Mouse (Mus musculus) bone marrow, adult 2 months (tissue): ENCODE results near the gene D10Wsu102e.

Experiments
- CTCF ChIP-seq: fragments of 200-500 bp; IDR thresholded peaks from 2 replicates; pipeline ENCODE4 v1.5.1; 2011; ENCODE audit warnings: low read length, control low read depth; ENCODE audit not compliant: control insufficient read depth, insufficient read depth
- POLR2A ChIP-seq: fragments of 200-500 bp; IDR thresholded peaks from 2 replicates; pipeline ENCODE4 v1.6.1; 2011; ENCODE audit warnings: low read depth, mild to moderate bottlenecking, control low read depth, low read length, borderline replicate concordance; ENCODE audit not compliant: control insufficient read depth

DNA sequence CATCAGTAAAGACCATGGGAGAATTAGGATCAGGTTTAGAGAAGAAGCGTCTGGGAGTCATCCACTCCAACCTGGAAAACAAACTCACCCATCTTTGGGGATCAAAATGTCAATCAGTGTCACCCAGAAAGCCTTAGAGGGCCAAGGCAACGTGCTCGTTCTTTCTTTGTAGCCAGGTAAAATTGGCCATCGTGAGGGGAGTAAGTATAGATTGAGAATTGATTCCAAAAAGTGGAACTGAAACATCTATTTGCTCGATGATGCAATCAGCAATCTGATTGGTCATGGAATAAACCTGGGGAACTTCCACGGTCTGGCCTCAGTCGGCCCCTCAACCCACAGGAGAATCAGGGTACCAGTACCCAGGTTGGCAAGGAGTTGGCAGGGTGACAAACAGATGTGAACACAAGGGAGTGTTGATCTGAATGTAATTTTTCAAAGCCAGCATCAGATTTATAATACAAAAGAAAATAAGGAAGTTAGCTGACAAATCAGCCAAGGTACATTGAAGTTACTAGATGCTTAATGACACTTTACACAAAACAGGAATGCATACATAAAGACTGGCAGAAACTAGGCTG lies 25.4 kb downstream of the D10Wsu102e start:
- no peak for TF ChIP-seq CTCF
- TF ChIP-seq POLR2A, result no peak
